Mouse (Mus musculus) intestine, embryonic 14.5 days (tissue): ENCODE measurements around the gene Shank3. TPM values are rescaled to one million over a fixed set of nuclear protein-coding genes. Genes with fewer than 3 reads are reported as not detected.

Experiments
- ATAC-seq: fragments of 200-750 bp; cut with Nextera tagmentation; replicated peaks from 2 replicates; pipeline ENCODE4 v1.8.0; 2017; ENCODE audit warnings: low read depth, moderate number of reproducible peaks, moderate TSS enrichment, moderate library complexity; ENCODE audit not compliant: low FRiP score, low TSS enrichment
- DNase-seq: peaks from one replicate; pipeline ENCODE4 v3.0.0-alpha.2; 2018; ENCODE audit warnings: low spot score
- H3K27ac ChIP-seq: fragments of 300-500 bp; sonication (generic); 2 replicates; pipeline ENCODE4 v1.5.1; 2014; ENCODE audit warnings: low read depth, mild to moderate bottlenecking, control low read depth
- H3K27me3 ChIP-seq: fragments of 300-500 bp; sonication (generic); replicated peaks from 2 replicates; pipeline ENCODE4 v1.6.1; 2014; ENCODE audit warnings: low read length, control low read depth; ENCODE audit not compliant: control insufficient read depth, insufficient read depth
- H3K36me3 ChIP-seq: fragments of 300-500 bp; sonication (generic); 2 replicates; pipeline ENCODE4 v1.6.1; 2014; ENCODE audit warnings: low read length, control low read depth; ENCODE audit not compliant: control insufficient read depth, insufficient read depth
- H3K4me1 ChIP-seq: fragments of 300-500 bp; sonication (generic); replicated peaks from 2 replicates; pipeline ENCODE4 v1.6.1; 2014; ENCODE audit warnings: low read length, control low read depth, mixed read lengths; ENCODE audit not compliant: control insufficient read depth, insufficient read depth
- H3K4me2 ChIP-seq: fragments of 300-500 bp; sonication (generic); 2 replicates; pipeline ENCODE4 v1.6.1; 2014; ENCODE audit warnings: low read length
- H3K4me3 ChIP-seq: fragments of 300-500 bp; sonication (generic); 2 replicates; pipeline ENCODE4 v1.5.1; 2014; ENCODE audit warnings: low read depth, low read length, control low read depth, mixed read lengths
- H3K9ac ChIP-seq: fragments of 300-500 bp; sonication (generic); 2 replicates; pipeline ENCODE4 v1.6.1; 2014; ENCODE audit warnings: mild to moderate bottlenecking, low read length
- H3K9me3 ChIP-seq: fragments of 300-500 bp; sonication (generic); 2 replicates; pipeline ENCODE4 v1.6.1; 2016; ENCODE audit warnings: low read length, control low read depth; ENCODE audit not compliant: control insufficient read depth
- WGBS: fragments of 180-500 bp; shearing (Covaris S2); extraction: QIAGEN DNeasy Blood & Tissue Kit; methylation state at CpG from one replicate; pipeline ENCODE4 v1.1.7; 2014; 5-methylcytosine and 5-hydroxymethylcytosine counted together
- polyA plus RNA-seq: library from polyadenylated mRNA; unstranded; fragments of >200 nt; fragmentation: Nextera tagmentation; extraction: Ambion mirVana; gene quantifications from 2 replicates; pipeline ENCODE4 v1.2.1, GENCODE M21; 2014

Shank3 gene
- polyA plus RNA-seq, 1 experiment from 2014 or later: 2.1 TPM

- H3K27me3 ChIP-seq: peaks cover 23% of the 10 kb centered on the region
- H3K9me3 ChIP-seq: no peaks in the 10 kb centered on the region
- H3K4me3 ChIP-seq: peak overlapping the region; percentile 54
- WGBS: 4% methylated on average over 51 of the region's 52 CpGs
- H3K9ac ChIP-seq: peak overlapping the region; percentile 43
- ATAC-seq (peak; percentile 26; the same call in 1 of the 2 replicates), DNase-seq (no peak)
- peak overlapping the region; percentile 88 for H3K4me2 ChIP-seq
- no peaks in the 10 kb centered on the region for H3K36me3 ChIP-seq
- no peak overlapping the region for H3K27ac ChIP-seq
- no peaks in the 10 kb centered on the region for H3K4me1 ChIP-seq
Measured at GRCm38 (mm10) chr15:89524001-89524571, 24.7 kb downstream of the Shank3 start.

- H3K4me2 ChIP-seq: peak overlapping the region; percentile 88
- no peak overlapping the region for H3K27ac ChIP-seq
- no peaks in the 10 kb centered on the region for H3K4me1 ChIP-seq
- WGBS: 73% methylated on average over 8 of the region's 8 CpGs
- DNase-seq (no peak), ATAC-seq (0 out of 2 replicates have a peak, but pooled peaks have one; percentile 6)
- H3K9ac ChIP-seq: no peak overlapping the region; the same call in 1 of the 2 replicates
- H3K36me3 ChIP-seq: no peaks in the 10 kb centered on the region
- H3K9me3 ChIP-seq: no peaks in the 10 kb centered on the region
- peak overlapping the region; percentile 54; the same call in 1 of the 2 replicates for H3K4me3 ChIP-seq
- H3K27me3 ChIP-seq: peaks cover 23% of the 10 kb centered on the region
Measured at GRCm38 (mm10) chr15:89524611-89525415, 25.4 kb downstream of the Shank3 start.

GRCm38 (mm10) chr15:89525464-89525863, 26.0 kb downstream of the Shank3 start:
- no peaks in the 10 kb centered on the region for H3K9me3 ChIP-seq
- H3K4me2 ChIP-seq: no peak overlapping the region
- DNase-seq (no peak), ATAC-seq (no peak)
- 94% methylated on average over 8 of the region's 8 CpGs for WGBS
- H3K27ac ChIP-seq: no peak overlapping the region
- no peak overlapping the region for H3K9ac ChIP-seq
- no peak overlapping the region for H3K4me3 ChIP-seq
- H3K4me1 ChIP-seq: no peaks in the 10 kb centered on the region
- peaks cover 23% of the 10 kb centered on the region for H3K27me3 ChIP-seq
- no peaks in the 10 kb centered on the region for H3K36me3 ChIP-seq

- 77% methylated on average over 7 of the region's 7 CpGs for WGBS
- ATAC-seq: no peak
Measured at GRCm38 (mm10) chr15:89525896-89526295, 26.5 kb downstream of the Shank3 start.

GRCm38 (mm10) chr15:89526776-89527325, 27.4 kb downstream of the Shank3 start:
- WGBS: 93% methylated on average over 19 of the region's 19 CpGs

More at GRCm38 (mm10) chr15:89525896-89526295, 26.5 kb downstream of the Shank3 start:
- Histone ChIP-seq H3K4me2 (no peak overlapping the region), H3K9me3 (no peaks in the 10 kb centered on the region), H3K4me3 (no peak overlapping the region), H3K36me3 (no peaks in the 10 kb centered on the region), H3K4me1 (no peaks in the 10 kb centered on the region), H3K27me3 (peaks cover 23% of the 10 kb centered on the region), H3K27ac (no peak overlapping the region), H3K9ac (no peak overlapping the region)
- no peak for DNase-seq

GRCm38 (mm10) chr15:89527466-89527865, 28.0 kb downstream of the Shank3 start:
- Histone ChIP-seq H3K9me3 (no peaks in the 10 kb centered on the region), H3K27ac (no peak overlapping the region), H3K4me3 (no peak overlapping the region), H3K9ac (no peak overlapping the region), H3K27me3 (peaks cover 18% of the 10 kb centered on the region), H3K4me1 (no peaks in the 10 kb centered on the region; the same call in 1 of the 2 replicates), H3K4me2 (no peak overlapping the region), H3K36me3 (no peaks in the 10 kb centered on the region)
- ATAC-seq: no peak
- DNase-seq: no peak
- 80% methylated on average over 7 of the region's 7 CpGs for WGBS

More at GRCm38 (mm10) chr15:89526776-89527325, 27.4 kb downstream of the Shank3 start:
- no peaks in the 10 kb centered on the region for H3K4me1 ChIP-seq
- H3K4me3 ChIP-seq: no peak overlapping the region
- H3K36me3 ChIP-seq: no peaks in the 10 kb centered on the region
- no peaks in the 10 kb centered on the region for H3K9me3 ChIP-seq
- ATAC-seq (no peak), DNase-seq (no peak)
- peaks cover 23% of the 10 kb centered on the region for H3K27me3 ChIP-seq
- H3K4me2 ChIP-seq: no peak overlapping the region
- no peak overlapping the region for H3K27ac ChIP-seq
- H3K9ac ChIP-seq: no peak overlapping the region

GRCm38 (mm10) chr15:89528201-89528850, 28.9 kb downstream of the Shank3 start:
- H3K4me2 ChIP-seq: no peak overlapping the region
- DNase-seq: no peak
- H3K27me3 ChIP-seq: peaks cover 10% of the 10 kb centered on the region
- WGBS: 83% methylated on average over 18 of the region's 18 CpGs
- H3K4me3 ChIP-seq: no peak overlapping the region
- H3K27ac ChIP-seq: no peak overlapping the region
- no peak overlapping the region for H3K9ac ChIP-seq
- no peaks in the 10 kb centered on the region; the same call in 1 of the 2 replicates for H3K4me1 ChIP-seq
- no peak for ATAC-seq
- no peaks in the 10 kb centered on the region for H3K9me3 ChIP-seq
- H3K36me3 ChIP-seq: no peaks in the 10 kb centered on the region

GRCm38 (mm10) chr15:89528923-89529322, 29.5 kb downstream of the Shank3 start:
- WGBS: 93% methylated on average over 10 of the region's 10 CpGs
- Histone ChIP-seq H3K27ac (no peak overlapping the region), H3K27me3 (peaks cover 9% of the 10 kb centered on the region), H3K9me3 (no peaks in the 10 kb centered on the region), H3K36me3 (no peaks in the 10 kb centered on the region), H3K4me2 (no peak overlapping the region), H3K4me3 (no peak overlapping the region), H3K9ac (no peak overlapping the region), H3K4me1 (no peaks in the 10 kb centered on the region; the same call in 1 of the 2 replicates)
- ATAC-seq (no peak), DNase-seq (no peak)
